Comparison of ENCODE assay signal across 10 mouse cellular contexts in genomic region chr10:14048916-14049445, GRCm38 (mm10).
DNase-seq lines count a peak whose midpoint lies in the region; ATAC-seq and TF ChIP-seq lines count a peak whose summit lies in the region.
"Had no signal": no experiment of that assay in that cellular context is flagged by ENCODE, and none has a peak within 500 bp of the region (broad histone marks: within the 10 kb centered on the region; RNA-seq: fewer than 3 reads in every experiment).

No protein-coding gene starts in this region.

- no peaks in the 10 kb centered on the region for H3K36me3 ChIP-seq in forebrain, embryonic 14.5 days (ENCODE audit: control insufficient read depth, insufficient read depth, low read length)
- no peaks in the 10 kb centered on the region for H3K36me3 ChIP-seq in forebrain, embryonic 10.5 days (replicated peaks)
- no peaks in the 10 kb centered on the region for H3K36me3 ChIP-seq in stomach, postnatal 0 days (ENCODE audit: control insufficient read depth, insufficient read depth, low read length)

- no peaks in the 10 kb centered on the region for H3K27me3 ChIP-seq in forebrain, embryonic 14.5 days (replicated peaks; ENCODE audit: control insufficient read depth, insufficient read depth, low read length)
- H3K27me3 ChIP-seq in forebrain, embryonic 10.5 days (ENCODE audit: poor library complexity, severe bottlenecking) = no peaks in the 10 kb centered on the region
- H3K27me3 ChIP-seq in stomach, postnatal 0 days (ENCODE audit: control insufficient read depth, insufficient read depth, low read length) = no peaks in the 10 kb centered on the region

- no peak overlapping the region for H3K4me3 ChIP-seq in forebrain, embryonic 14.5 days (ENCODE audit: low read depth, low read length)
- H3K4me3 ChIP-seq in forebrain, embryonic 10.5 days = no peak overlapping the region
- no peak overlapping the region for H3K4me3 ChIP-seq in left cerebral cortex, adult 2 months
- no peak overlapping the region for H3K4me3 ChIP-seq in cortical plate, adult 2 months (ENCODE audit: insufficient read depth, low read length)
- no peak overlapping the region for H3K4me3 ChIP-seq in stomach, postnatal 0 days (ENCODE audit: low read depth, low read length)
- H3K4me3 ChIP-seq: erythroblast, embryonic 14.5 days had no signal

- peak; percentile 43; the same call in 1 of the 2 replicates for ATAC-seq in forebrain, embryonic 14.5 days
- no peak for ATAC-seq in stomach, postnatal 0 days (ENCODE audit: low FRiP score, low TSS enrichment)
- ATAC-seq: intestine, postnatal 0 days had no signal

- no peak overlapping the region for H3K27ac ChIP-seq in forebrain, embryonic 14.5 days (ENCODE audit: low read depth, low read length)
- H3K27ac ChIP-seq in forebrain, embryonic 10.5 days = no peak overlapping the region
- peak overlapping the region; percentile 75 for H3K27ac ChIP-seq in left cerebral cortex, adult 2 months
- H3K27ac ChIP-seq in cortical plate, adult 2 months (ENCODE audit: insufficient read depth, low read length) = peak overlapping the region; percentile 68; the same call in 1 of the 2 replicates
- peak overlapping the region; percentile 49; the same call in 1 of the 2 replicates for H3K27ac ChIP-seq in stomach, postnatal 0 days (replicated peaks)

- TF ChIP-seq POLR2A in cortical plate, adult 2 months (IDR thresholded peaks at IDR 0.05; ENCODE audit: extremely low read depth, insufficient read depth, low read length) = no peak

- peaks cover 5% of the 10 kb centered on the region; the same call in 1 of the 2 replicates for H3K4me1 ChIP-seq in forebrain, embryonic 14.5 days (ENCODE audit: control insufficient read depth, insufficient read depth, low read length)
- H3K4me1 ChIP-seq in forebrain, embryonic 10.5 days = peaks cover 31% of the 10 kb centered on the region
- H3K4me1 ChIP-seq in cortical plate, adult 2 months (ENCODE audit: control insufficient read depth, insufficient read depth, low read length) = peaks cover 28% of the 10 kb centered on the region
- peaks cover 9% of the 10 kb centered on the region; the same call in 1 of the 2 replicates for H3K4me1 ChIP-seq in stomach, postnatal 0 days (replicated peaks; ENCODE audit: control insufficient read depth, insufficient read depth)

- H3K9me3 ChIP-seq in forebrain, embryonic 14.5 days (replicated peaks; ENCODE audit: control insufficient read depth, low read length) = no peaks in the 10 kb centered on the region
- no peaks in the 10 kb centered on the region for H3K9me3 ChIP-seq in forebrain, embryonic 10.5 days
- no peaks in the 10 kb centered on the region for H3K9me3 ChIP-seq in stomach, postnatal 0 days (ENCODE audit: control insufficient read depth, low read length)

- WGBS in forebrain, embryonic 14.5 days = 70% methylated on average over 10 of the region's 10 CpGs
- 71% methylated on average over 10 of the region's 10 CpGs for WGBS in forebrain, embryonic 10.5 days
- 65% methylated on average over 10 of the region's 10 CpGs for WGBS in stomach, postnatal 0 days

- no peak for TF ChIP-seq CTCF in left cerebral cortex, adult 2 months (IDR thresholded peaks at IDR 0.05)
- TF ChIP-seq CTCF in cortical plate, adult 2 months (IDR thresholded peaks at IDR 0.05; ENCODE audit: extremely low read depth, insufficient read depth, low read length) = no peak
- no peak for TF ChIP-seq CTCF in stomach, postnatal 0 days (IDR thresholded peaks at IDR 0.05; ENCODE audit: low read depth)

- DNase-seq in forebrain, embryonic 14.5 days (ENCODE audit: low spot score) = peak; percentile 53
- DNase-seq in forebrain, embryonic 10.5 days (ENCODE audit: extremely low spot score, low spot score) = no peak
- no peak for DNase-seq in left cerebral cortex, adult 2 months (ENCODE audit: extremely low spot score in 1 of 2, low spot score in 2 of 2)
- DNase-seq in left cerebral cortex, adult 18-20 months (ENCODE audit: low spot score in 2 of 2) = no peak
- DNase-seq in stomach, postnatal 0 days (ENCODE audit: low spot score) = no peak
- no peak for DNase-seq in gastrocnemius, postnatal 10 days
- DNase-seq in B cell, adult 2 months = no peak

- H3K4me2 ChIP-seq in forebrain, embryonic 14.5 days (ENCODE audit: low read length) = no peak overlapping the region
- H3K4me2 ChIP-seq in stomach, postnatal 0 days (replicated peaks; ENCODE audit: low read depth) = no peak overlapping the region

- intact Hi-C loops in left cerebral cortex, adult 2 months (cut with DNase I) = loop anchor here (10.0 kb wide), 1 partner anchor 346 kb away; no protein-coding TSS in a partner anchor

- TF ChIP-seq EP300 in stomach, postnatal 0 days (optimal IDR thresholded peaks at IDR 0.05) = no peak

- no peak overlapping the region for H3K9ac ChIP-seq in forebrain, embryonic 14.5 days (ENCODE audit: low read length)
- H3K9ac ChIP-seq in stomach, postnatal 0 days (ENCODE audit: low read length) = no peak overlapping the region

Comparison
In these comparisons a context has a peak if more than half of its experiments do, and no peak if none do; other contexts are left out.
1. H3K27ac ChIP-seq: peak in left cerebral cortex, adult 2 months (single experiment), cortical plate, adult 2 months (single experiment) and stomach, postnatal 0 days (single experiment); none in forebrain, embryonic 14.5 days (single experiment) and forebrain, embryonic 10.5 days (single experiment).